Mouse (Mus musculus) liver, embryonic 16.5 days (tissue): Measurements from ENCODE around the gene Zbtb9. TPM values are rescaled to one million over a fixed set of nuclear protein-coding genes. Genes with fewer than 3 reads are reported as not detected.

ENCODE experiments used
- ATAC-seq: fragments of 200-750 bp; cut with Nextera tagmentation; 2 replicates; pipeline ENCODE4 v1.8.0; 2017; ENCODE audit warnings: low read depth, mild to moderate bottlenecking, moderate number of reproducible peaks, moderate library complexity
- H3K27ac ChIP-seq: fragments of 300-500 bp; sonication (generic); 2 replicates; pipeline ENCODE4 v1.5.1; 2014; ENCODE audit warnings: mild to moderate bottlenecking, low read length
- H3K27me3 ChIP-seq: fragments of 300-500 bp; sonication (generic); 2 replicates; pipeline ENCODE4 v1.6.1; 2014; ENCODE audit warnings: low read depth, low read length, mixed read lengths; ENCODE audit not compliant: control insufficient read depth, insufficient read depth
- H3K36me3 ChIP-seq: fragments of 300-500 bp; sonication (generic); 2 replicates; pipeline ENCODE4 v1.6.1; 2014; ENCODE audit warnings: mild to moderate bottlenecking; ENCODE audit not compliant: control insufficient read depth, insufficient read depth
- H3K4me1 ChIP-seq: fragments of 300-500 bp; sonication (generic); 2 replicates; pipeline ENCODE4 v1.6.1; 2014; ENCODE audit warnings: low read depth, low read length, mixed read lengths; ENCODE audit not compliant: control insufficient read depth
- H3K4me2 ChIP-seq: fragments of 300-500 bp; sonication (generic); 2 replicates; pipeline ENCODE4 v1.6.1; 2014; ENCODE audit warnings: low read depth, low read length, mixed read lengths
- H3K4me3 ChIP-seq: fragments of 300-500 bp; sonication (generic); 2 replicates; pipeline ENCODE4 v1.5.1; 2014; ENCODE audit warnings: low read depth, mild to moderate bottlenecking, low read length
- H3K9ac ChIP-seq: fragments of 300-500 bp; sonication (generic); 2 replicates; pipeline ENCODE4 v1.6.1; 2014; ENCODE audit warnings: low read depth, low read length
- H3K9me3 ChIP-seq: fragments of 300-500 bp; sonication (generic); replicated peaks from 2 replicates; pipeline ENCODE4 v1.6.1; 2016; ENCODE audit warnings: low read length; ENCODE audit not compliant: control insufficient read depth
- WGBS: fragments of 180-500 bp; shearing (Covaris S2); extraction: QIAGEN DNeasy Blood & Tissue Kit; methylation state at CpG from one replicate; pipeline ENCODE4 v1.1.7; 2014; ENCODE audit not compliant: insufficient replicate concordance; 5-methylcytosine and 5-hydroxymethylcytosine counted together
- polyA plus RNA-seq: library from polyadenylated mRNA; unstranded; fragments of >200 nt; fragmentation: Nextera tagmentation; extraction: Ambion mirVana; gene quantifications from 2 replicates; pipeline ENCODE4 v1.2.1, GENCODE M21; 2015

The Zbtb9 gene
- polyA plus RNA-seq, 1 experiment from 2014 or later: 5.0 TPM

DNA sequence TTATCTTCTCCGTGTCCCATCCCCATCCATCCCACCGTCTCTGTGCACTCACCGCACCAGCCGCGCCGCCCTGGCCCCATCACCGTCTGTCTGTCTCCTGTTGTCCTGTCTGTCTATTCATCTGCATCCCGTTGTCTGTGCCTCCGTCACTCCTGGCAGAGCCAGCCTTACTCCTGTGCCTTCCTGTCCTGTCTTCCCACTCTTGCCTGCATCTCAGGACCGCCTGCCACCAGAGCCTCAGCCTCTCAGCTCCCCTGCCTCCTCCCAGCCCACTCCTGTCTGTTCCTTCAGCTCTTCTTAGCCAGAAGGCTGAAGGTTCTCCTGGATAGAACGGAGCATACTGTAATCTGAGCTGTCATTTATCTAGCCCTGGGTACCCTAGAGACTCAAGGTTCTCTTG lies 6.0 kb upstream of the Zbtb9 start:
- H3K27ac ChIP-seq: no peak overlapping the region
- no peak overlapping the region for H3K4me3 ChIP-seq
- H3K4me1 ChIP-seq: peaks cover 7% of the 10 kb centered on the region
- H3K36me3 ChIP-seq: no peaks in the 10 kb centered on the region
- H3K4me2 ChIP-seq: no peak overlapping the region
- 84% methylated on average over 11 of the region's 11 CpGs for WGBS
- no peaks in the 10 kb centered on the region for H3K9me3 ChIP-seq
- ATAC-seq: no peak
- no peaks in the 10 kb centered on the region for H3K27me3 ChIP-seq
- no peak overlapping the region for H3K9ac ChIP-seq

DNA sequence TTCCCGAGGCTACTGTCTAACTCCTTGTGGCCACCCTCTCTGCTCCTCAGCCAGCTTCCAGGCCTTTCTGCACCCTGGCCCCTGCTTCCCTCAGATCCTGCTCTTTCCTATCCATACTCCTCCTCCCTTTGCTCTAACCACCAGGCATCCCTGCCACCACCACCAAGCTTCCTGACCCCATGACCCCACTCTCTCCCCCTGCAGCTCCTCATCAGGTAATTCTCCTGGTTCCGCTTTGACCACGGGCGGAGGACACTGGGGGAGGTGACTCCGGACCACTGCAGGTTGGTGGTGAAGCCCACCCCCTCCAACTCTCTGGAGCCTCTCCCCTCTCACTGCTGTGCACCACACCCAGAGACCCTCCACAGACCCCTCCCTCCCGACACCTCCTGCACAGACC lies 5.5 kb upstream of the Zbtb9 start:
- Histone ChIP-seq H3K4me1 (peaks cover 7% of the 10 kb centered on the region), H3K9me3 (no peaks in the 10 kb centered on the region), H3K27ac (no peak overlapping the region), H3K36me3 (no peaks in the 10 kb centered on the region), H3K4me3 (no peak overlapping the region), H3K27me3 (no peaks in the 10 kb centered on the region), H3K9ac (no peak overlapping the region), H3K4me2 (no peak overlapping the region)
- ATAC-seq: no peak
- 75% methylated on average over 6 of the region's 6 CpGs for WGBS

DNA sequence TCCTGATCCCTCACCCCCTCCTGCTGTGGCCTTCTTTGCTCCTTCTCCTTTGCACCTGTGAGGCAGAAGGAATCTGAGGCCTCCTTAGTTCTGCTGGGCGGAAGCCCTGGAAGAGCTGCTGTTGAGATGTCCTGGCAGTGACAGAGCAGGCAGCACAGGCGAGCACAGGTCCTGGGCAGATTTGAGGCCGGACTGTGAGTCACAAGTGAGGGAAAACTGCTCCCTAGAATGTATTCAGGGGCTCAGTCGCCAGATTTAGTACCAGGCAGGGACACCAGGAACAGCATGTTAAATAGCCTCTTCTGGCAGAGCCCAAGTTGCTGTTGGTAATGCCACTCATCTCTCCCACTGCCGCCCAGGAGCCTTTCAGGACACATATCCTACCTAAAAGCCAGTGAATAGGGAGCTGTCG lies 4.8 kb upstream of the Zbtb9 start:
- Histone ChIP-seq H3K36me3 (no peaks in the 10 kb centered on the region), H3K27ac (no peak overlapping the region), H3K27me3 (no peaks in the 10 kb centered on the region), H3K9ac (no peak overlapping the region), H3K4me2 (no peak overlapping the region), H3K4me1 (peaks cover 7% of the 10 kb centered on the region), H3K4me3 (no peak overlapping the region), H3K9me3 (no peaks in the 10 kb centered on the region)
- ATAC-seq: no peak
- WGBS: 67% methylated on average over 6 of the region's 6 CpGs

DNA sequence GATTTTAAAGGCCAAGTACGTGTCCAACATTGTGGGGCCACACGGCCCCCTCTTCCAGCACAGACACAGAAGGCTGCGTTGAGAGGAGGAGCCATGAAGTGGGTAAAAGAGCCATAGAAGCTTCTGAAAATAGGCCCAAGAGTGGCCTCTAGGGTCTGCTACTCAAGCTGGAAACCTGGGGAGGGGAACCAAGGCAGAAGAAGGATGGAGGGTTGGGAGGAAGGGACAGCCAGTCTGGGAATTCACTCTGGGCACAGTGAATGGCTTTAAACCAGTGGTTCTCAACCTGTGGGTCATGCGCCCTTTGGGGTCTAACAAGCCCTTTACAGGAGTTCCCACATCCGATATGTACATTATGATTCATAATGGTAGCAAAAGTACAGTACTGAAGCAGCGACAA lies 3.7 kb upstream of the Zbtb9 start:
- no peaks in the 10 kb centered on the region for H3K9me3 ChIP-seq
- no peak for ATAC-seq
- no peak overlapping the region for H3K27ac ChIP-seq
- no peaks in the 10 kb centered on the region for H3K36me3 ChIP-seq
- H3K4me1 ChIP-seq: peaks cover 16% of the 10 kb centered on the region
- WGBS: 74% methylated on average over 6 of the region's 6 CpGs
- H3K4me3 ChIP-seq: no peak overlapping the region
- H3K4me2 ChIP-seq: no peak overlapping the region
- H3K9ac ChIP-seq: no peak overlapping the region
- no peaks in the 10 kb centered on the region for H3K27me3 ChIP-seq

DNA sequence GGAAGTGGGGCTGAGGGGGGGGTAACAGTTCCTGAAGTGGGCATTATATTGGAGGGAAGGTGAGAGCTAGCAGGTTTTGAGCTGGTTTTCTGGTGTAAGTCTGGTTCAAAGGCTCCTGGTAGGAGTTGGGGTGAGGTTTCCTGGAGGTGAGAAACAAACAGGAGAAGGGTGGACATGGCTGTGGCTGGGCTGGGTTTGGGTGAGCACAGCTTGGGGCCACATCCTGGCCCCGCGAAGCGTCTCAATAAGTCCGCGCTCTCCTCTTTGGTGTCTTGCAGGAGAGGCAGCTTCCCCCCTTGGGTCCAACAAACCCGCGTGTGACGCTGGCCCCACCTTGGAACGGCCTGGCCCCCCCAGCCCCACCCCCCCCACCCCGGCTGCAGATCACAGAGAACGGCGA lies 2.7 kb upstream of the Zbtb9 start:
- Histone ChIP-seq H3K27ac (no peak overlapping the region), H3K36me3 (no peaks in the 10 kb centered on the region), H3K4me1 (peaks cover 24% of the 10 kb centered on the region), H3K4me2 (no peak overlapping the region), H3K4me3 (no peak overlapping the region), H3K9me3 (no peaks in the 10 kb centered on the region), H3K27me3 (no peaks in the 10 kb centered on the region), H3K9ac (no peak overlapping the region)
- 54% methylated on average over 12 of the region's 12 CpGs for WGBS
- ATAC-seq: no peak

DNA sequence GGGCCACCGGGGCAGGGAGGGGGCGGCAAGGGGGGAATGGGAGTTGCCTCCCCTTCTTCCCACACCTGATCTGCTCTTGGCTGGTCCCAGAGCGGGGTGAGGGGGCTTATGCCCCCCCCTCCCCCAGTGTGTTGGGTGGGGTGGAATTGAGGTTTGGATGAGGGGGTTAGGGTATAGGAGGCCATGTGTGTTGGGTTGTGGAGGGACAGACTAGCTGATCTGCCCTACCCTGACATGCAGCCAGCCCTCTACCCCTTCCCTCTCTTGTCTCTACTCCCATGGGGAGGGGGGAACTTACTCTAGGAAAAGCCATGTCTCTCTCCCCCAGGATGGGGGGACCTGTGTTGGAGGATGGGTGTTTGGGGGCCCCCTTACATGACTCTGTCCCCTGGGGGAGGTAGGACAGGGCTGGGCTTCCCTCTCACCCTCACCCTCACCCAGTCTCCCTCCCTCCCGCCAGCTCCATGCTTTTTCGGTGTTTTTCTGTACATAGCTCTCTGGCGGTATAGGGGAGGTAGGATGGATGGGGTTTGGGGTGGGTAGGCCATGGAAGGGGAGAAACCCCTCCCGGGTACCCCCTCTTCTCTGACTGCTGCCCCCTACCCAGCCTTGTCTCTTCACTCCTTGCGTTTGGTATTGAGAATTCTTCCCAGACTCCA lies 1.6 kb upstream of the Zbtb9 start:
- ATAC-seq: no peak
- no peak overlapping the region for H3K9ac ChIP-seq
- H3K4me1 ChIP-seq: peaks cover 28% of the 10 kb centered on the region
- H3K4me2 ChIP-seq: peak overlapping the region; percentile 93
- no peak overlapping the region for H3K4me3 ChIP-seq
- H3K36me3 ChIP-seq: peaks cover 5% of the 10 kb centered on the region; the same call in 1 of the 2 replicates
- no peak overlapping the region for H3K27ac ChIP-seq
- H3K27me3 ChIP-seq: no peaks in the 10 kb centered on the region
- 68% methylated on average over 8 of the region's 8 CpGs for WGBS
- no peaks in the 10 kb centered on the region for H3K9me3 ChIP-seq

DNA sequence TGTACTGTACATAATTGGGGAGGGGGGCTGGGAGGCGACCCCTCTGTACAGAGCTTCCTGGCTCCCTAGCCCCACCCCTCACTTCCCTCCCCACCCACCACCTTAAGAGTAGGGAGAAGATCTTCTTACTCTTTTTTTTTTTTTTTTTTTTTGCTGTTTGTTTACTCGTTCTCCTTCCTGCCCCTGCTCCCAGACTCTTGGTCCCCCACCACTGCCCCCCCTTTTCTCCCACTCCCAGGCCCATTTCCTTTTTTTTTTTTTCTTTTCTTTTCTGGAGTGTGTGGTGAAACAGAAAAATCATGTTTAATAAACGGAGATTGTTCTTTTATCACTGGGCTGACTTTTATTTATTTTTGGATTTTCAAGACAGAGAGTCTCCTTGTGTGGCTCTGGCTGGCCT lies 860 bp upstream of the Zbtb9 start:
- WGBS: 0% methylated on average over 3 of the region's 3 CpGs
- Histone ChIP-seq H3K27me3 (no peaks in the 10 kb centered on the region), H3K27ac (peak overlapping the region; percentile 81; the same call in 1 of the 2 replicates), H3K4me1 (peaks cover 28% of the 10 kb centered on the region), H3K36me3 (peaks cover 5% of the 10 kb centered on the region; the same call in 1 of the 2 replicates), H3K4me3 (peak overlapping the region; percentile 94), H3K9ac (peak overlapping the region; percentile 82), H3K9me3 (no peaks in the 10 kb centered on the region), H3K4me2 (peak overlapping the region; percentile 93)
- ATAC-seq: no peak

DNA sequence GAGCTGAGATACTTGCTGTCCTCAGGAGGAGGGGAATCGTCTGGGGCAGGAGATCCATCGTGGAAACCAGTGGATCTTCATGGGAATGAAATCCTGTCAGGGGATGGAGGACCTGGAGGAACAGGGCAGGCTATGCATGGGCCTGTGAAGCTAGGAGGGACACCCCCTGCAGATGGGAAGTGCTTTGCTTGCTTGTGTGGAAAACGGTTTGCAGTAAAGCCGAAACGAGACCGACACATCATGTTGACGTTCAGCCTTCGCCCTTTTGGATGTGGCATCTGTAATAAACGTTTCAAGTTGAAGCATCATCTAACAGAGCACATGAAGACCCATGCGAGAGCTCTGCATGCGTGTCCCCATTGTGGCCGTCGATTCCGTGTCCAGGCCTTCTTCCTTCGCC lies 1.6 kb downstream of the Zbtb9 start:
- WGBS: 83% methylated on average over 15 of the region's 15 CpGs

DNA sequence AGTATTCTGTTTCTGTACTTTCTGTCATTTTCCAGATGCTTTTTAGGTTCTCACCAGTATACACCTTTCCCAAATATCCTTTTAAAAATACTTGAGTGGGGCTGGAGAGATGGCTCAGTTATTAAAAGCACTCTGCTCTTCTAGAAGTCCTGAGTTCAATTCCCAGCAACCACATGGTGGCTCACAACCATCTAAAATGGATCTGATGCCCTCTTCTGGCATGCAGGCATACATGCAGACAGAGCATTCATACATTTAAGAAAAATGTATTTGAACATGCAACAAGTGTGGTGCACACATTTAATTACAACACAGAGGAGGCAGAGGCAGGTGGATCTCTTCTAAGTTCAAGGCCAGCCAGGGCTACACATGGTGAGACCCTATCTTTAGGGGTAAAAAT lies 2.4 kb downstream of the Zbtb9 start:
- Histone ChIP-seq H3K27ac (no peak overlapping the region), H3K36me3 (peaks cover 10% of the 10 kb centered on the region), H3K4me2 (no peak overlapping the region), H3K9ac (no peak overlapping the region), H3K4me1 (peaks cover 28% of the 10 kb centered on the region), H3K9me3 (no peaks in the 10 kb centered on the region), H3K27me3 (no peaks in the 10 kb centered on the region), H3K4me3 (no peak overlapping the region)
- ATAC-seq: no peak

More for the DNA sequence above, 1.6 kb downstream of the Zbtb9 start:
- no peak overlapping the region for H3K27ac ChIP-seq
- H3K27me3 ChIP-seq: no peaks in the 10 kb centered on the region
- no peaks in the 10 kb centered on the region for H3K9me3 ChIP-seq
- no peak overlapping the region for H3K4me3 ChIP-seq
- peak overlapping the region; percentile 96; the same call in 1 of the 2 replicates for H3K4me2 ChIP-seq
- H3K36me3 ChIP-seq: peaks cover 10% of the 10 kb centered on the region
- peaks cover 28% of the 10 kb centered on the region for H3K4me1 ChIP-seq
- no peak for ATAC-seq
- no peak overlapping the region for H3K9ac ChIP-seq
